Mouse (Mus musculus) liver, embryonic 16.5 days (tissue): ENCODE results near the gene Ccl24. TPM values are rescaled to one million over a fixed set of nuclear protein-coding genes. Genes with fewer than 3 reads are reported as not detected.

Experiments used
- ATAC-seq: fragments of 200-750 bp; cut with Nextera tagmentation; 2 replicates; pipeline ENCODE4 v1.8.0; 2017; ENCODE audit warnings: low read depth, mild to moderate bottlenecking, moderate number of reproducible peaks, moderate library complexity
- H3K27ac ChIP-seq: fragments of 300-500 bp; sonication (generic); 2 replicates; pipeline ENCODE4 v1.5.1; 2014; ENCODE audit warnings: mild to moderate bottlenecking, low read length
- H3K27me3 ChIP-seq: fragments of 300-500 bp; sonication (generic); 2 replicates; pipeline ENCODE4 v1.6.1; 2014; ENCODE audit warnings: low read depth, low read length, mixed read lengths; ENCODE audit not compliant: control insufficient read depth, insufficient read depth
- H3K36me3 ChIP-seq: fragments of 300-500 bp; sonication (generic); 2 replicates; pipeline ENCODE4 v1.6.1; 2014; ENCODE audit warnings: mild to moderate bottlenecking; ENCODE audit not compliant: control insufficient read depth, insufficient read depth
- H3K4me1 ChIP-seq: fragments of 300-500 bp; sonication (generic); 2 replicates; pipeline ENCODE4 v1.6.1; 2014; ENCODE audit warnings: low read depth, low read length, mixed read lengths; ENCODE audit not compliant: control insufficient read depth
- H3K4me2 ChIP-seq: fragments of 300-500 bp; sonication (generic); 2 replicates; pipeline ENCODE4 v1.6.1; 2014; ENCODE audit warnings: low read depth, low read length, mixed read lengths
- H3K4me3 ChIP-seq: fragments of 300-500 bp; sonication (generic); 2 replicates; pipeline ENCODE4 v1.5.1; 2014; ENCODE audit warnings: low read depth, mild to moderate bottlenecking, low read length
- H3K9ac ChIP-seq: fragments of 300-500 bp; sonication (generic); 2 replicates; pipeline ENCODE4 v1.6.1; 2014; ENCODE audit warnings: low read depth, low read length
- H3K9me3 ChIP-seq: fragments of 300-500 bp; sonication (generic); replicated peaks from 2 replicates; pipeline ENCODE4 v1.6.1; 2016; ENCODE audit warnings: low read length; ENCODE audit not compliant: control insufficient read depth
- WGBS: fragments of 180-500 bp; shearing (Covaris S2); extraction: QIAGEN DNeasy Blood & Tissue Kit; methylation state at CpG from one replicate; pipeline ENCODE4 v1.1.7; 2014; ENCODE audit not compliant: insufficient replicate concordance; 5-methylcytosine and 5-hydroxymethylcytosine counted together
- polyA plus RNA-seq: library from polyadenylated mRNA; unstranded; fragments of >200 nt; fragmentation: Nextera tagmentation; extraction: Ambion mirVana; gene quantifications from 2 replicates; pipeline ENCODE4 v1.2.1, GENCODE M21; 2015

Ccl24 gene
- polyA plus RNA-seq, 1 experiment from 2014 or later: 17.1 TPM

GRCm38 (mm10) chr5:135557051-135557450 is 15.8 kb downstream of the Ccl24 start:
- Histone ChIP-seq H3K27ac (no peak overlapping the region), H3K4me3 (no peak overlapping the region), H3K4me2 (no peak overlapping the region), H3K9me3 (no peaks in the 10 kb centered on the region), H3K27me3 (no peaks in the 10 kb centered on the region), H3K9ac (no peak overlapping the region), H3K4me1 (no peaks in the 10 kb centered on the region), H3K36me3 (no peaks in the 10 kb centered on the region)
- 36% methylated on average over 4 of the region's 4 CpGs for WGBS
- ATAC-seq: no peak

- no peak for ATAC-seq
Measured at GRCm38 (mm10) chr5:135556259-135556658, 16.6 kb downstream of the Ccl24 start.

GRCm38 (mm10) chr5:135551591-135551990 is 21.3 kb downstream of the Ccl24 start:
- Histone ChIP-seq H3K9me3 (no peaks in the 10 kb centered on the region), H3K9ac (no peak overlapping the region), H3K4me2 (no peak overlapping the region), H3K4me1 (no peaks in the 10 kb centered on the region), H3K36me3 (no peaks in the 10 kb centered on the region), H3K4me3 (no peak overlapping the region), H3K27me3 (peaks cover 3% of the 10 kb centered on the region; the same call in 1 of the 2 replicates), H3K27ac (no peak overlapping the region)
- no peak for ATAC-seq
- 33% methylated on average over 3 of the region's 3 CpGs for WGBS

More at GRCm38 (mm10) chr5:135556259-135556658, 16.6 kb downstream of the Ccl24 start:
- H3K36me3 ChIP-seq: no peaks in the 10 kb centered on the region
- no peak overlapping the region for H3K4me2 ChIP-seq
- 67% methylated on average over 3 of the region's 4 CpGs for WGBS
- H3K9me3 ChIP-seq: no peaks in the 10 kb centered on the region
- H3K4me3 ChIP-seq: no peak overlapping the region
- H3K27me3 ChIP-seq: no peaks in the 10 kb centered on the region
- H3K9ac ChIP-seq: no peak overlapping the region
- no peak overlapping the region for H3K27ac ChIP-seq
- no peaks in the 10 kb centered on the region for H3K4me1 ChIP-seq

- Histone ChIP-seq H3K4me1 (no peaks in the 10 kb centered on the region), H3K9me3 (no peaks in the 10 kb centered on the region), H3K9ac (no peak overlapping the region), H3K4me2 (no peak overlapping the region), H3K27me3 (peaks cover 4% of the 10 kb centered on the region; the same call in 1 of the 2 replicates), H3K4me3 (no peak overlapping the region), H3K27ac (no peak overlapping the region), H3K36me3 (no peaks in the 10 kb centered on the region)
- WGBS: 13% methylated on average over 3 of the region's 3 CpGs
- no peak for ATAC-seq
Measured at GRCm38 (mm10) chr5:135550910-135551309, 21.9 kb downstream of the Ccl24 start.

- no peak overlapping the region for H3K27ac ChIP-seq
- ATAC-seq: no peak
- H3K4me2 ChIP-seq: no peak overlapping the region
- no peaks in the 10 kb centered on the region for H3K9me3 ChIP-seq
- H3K4me3 ChIP-seq: no peak overlapping the region
- H3K27me3 ChIP-seq: peaks cover 19% of the 10 kb centered on the region
- peaks cover 7% of the 10 kb centered on the region for H3K4me1 ChIP-seq
- no peak overlapping the region for H3K9ac ChIP-seq
- 84% methylated on average over 2 of the region's 2 CpGs for WGBS
- H3K36me3 ChIP-seq: no peaks in the 10 kb centered on the region
Measured at GRCm38 (mm10) chr5:135547990-135548389, 24.9 kb downstream of the Ccl24 start.

GRCm38 (mm10) chr5:135544865-135545797 is 27.7 kb downstream of the Ccl24 start, which contains the start of gene Hip1:
Gene Hip1, minus strand, starts transcription at chr5:135545120.
- ATAC-seq: peak; percentile 96
- Histone ChIP-seq H3K4me1 (peaks cover 7% of the 10 kb centered on the region), H3K9me3 (no peaks in the 10 kb centered on the region), H3K4me2 (peak within 1 kb of the TSS; percentile 71), H3K27ac (no peak within 1 kb of the TSS), H3K27me3 (peaks cover 19% of the 10 kb centered on the region), H3K36me3 (no peaks in the 10 kb centered on the region), H3K9ac (peak within 1 kb of the TSS; percentile 41; the same call in 1 of the 2 replicates), H3K4me3 (peak within 1 kb of the TSS; percentile 63)
- under 1% methylated on average over 46 of the region's 46 CpGs for WGBS

GRCm38 (mm10) chr5:135544032-135544558 is 28.8 kb downstream of the Ccl24 start:
- Histone ChIP-seq H3K4me1 (peaks cover 7% of the 10 kb centered on the region), H3K27ac (no peak overlapping the region), H3K9ac (no peak overlapping the region), H3K9me3 (no peaks in the 10 kb centered on the region), H3K36me3 (no peaks in the 10 kb centered on the region), H3K27me3 (peaks cover 19% of the 10 kb centered on the region), H3K4me2 (peak overlapping the region; percentile 71), H3K4me3 (peak overlapping the region; percentile 63)
- no peak for ATAC-seq
- WGBS: 12% methylated on average over 15 of the region's 15 CpGs

- H3K9ac ChIP-seq: no peak overlapping the region
- H3K4me2 ChIP-seq: peak overlapping the region; percentile 12; the same call in 1 of the 2 replicates
- no peaks in the 10 kb centered on the region for H3K36me3 ChIP-seq
- 28% methylated on average over 10 of the region's 10 CpGs for WGBS
- H3K4me1 ChIP-seq: no peaks in the 10 kb centered on the region
- H3K9me3 ChIP-seq: no peaks in the 10 kb centered on the region
- no peak for ATAC-seq
- no peak overlapping the region for H3K4me3 ChIP-seq
- H3K27me3 ChIP-seq: no peaks in the 10 kb centered on the region
- no peak overlapping the region for H3K27ac ChIP-seq
Measured at GRCm38 (mm10) chr5:135537794-135538214, 35.0 kb downstream of the Ccl24 start.

GRCm38 (mm10) chr5:135537326-135537725 is 35.5 kb downstream of the Ccl24 start:
- WGBS: 16% methylated on average over 4 of the region's 4 CpGs
- no peak overlapping the region for H3K4me3 ChIP-seq
- H3K27me3 ChIP-seq: no peaks in the 10 kb centered on the region
- H3K9ac ChIP-seq: no peak overlapping the region
- H3K27ac ChIP-seq: no peak overlapping the region
- no peaks in the 10 kb centered on the region for H3K9me3 ChIP-seq
- peak; percentile 65 for ATAC-seq
- no peak overlapping the region; the same call in 1 of the 2 replicates for H3K4me2 ChIP-seq
- H3K36me3 ChIP-seq: no peaks in the 10 kb centered on the region
- no peaks in the 10 kb centered on the region for H3K4me1 ChIP-seq
